Comparison of ENCODE assay signal across 27 mouse cellular contexts in genomic region chr4:32008095-32008494, GRCm38 (mm10).
"Had no signal": no experiment of that assay in that cellular context is flagged by ENCODE, and none has a peak within 500 bp of the region (broad histone marks: within the 10 kb centered on the region; RNA-seq: fewer than 3 reads in every experiment).

No protein-coding gene starts in this region.

- H3K9ac ChIP-seq: embryonic facial prominence, embryonic 12.5 days; embryonic facial prominence, embryonic 13.5 days; embryonic facial prominence, embryonic 15.5 days; forebrain, embryonic 12.5 days; forebrain, embryonic 13.5 days; forebrain, embryonic 15.5 days; forebrain, postnatal 0 days had no signal

- H3K4me1 ChIP-seq: embryonic facial prominence, embryonic 10.5 days; embryonic facial prominence, embryonic 12.5 days; embryonic facial prominence, embryonic 13.5 days; embryonic facial prominence, embryonic 15.5 days; forebrain, embryonic 10.5 days; forebrain, embryonic 12.5 days; forebrain, embryonic 13.5 days; forebrain, embryonic 15.5 days had no signal

- H3K9me3 ChIP-seq: embryonic facial prominence, embryonic 10.5 days; embryonic facial prominence, embryonic 12.5 days; embryonic facial prominence, embryonic 13.5 days; embryonic facial prominence, embryonic 15.5 days; forebrain, embryonic 10.5 days; forebrain, embryonic 12.5 days; forebrain, embryonic 13.5 days; forebrain, embryonic 15.5 days had no signal

- H3K27me3 ChIP-seq: embryonic facial prominence, embryonic 12.5 days; embryonic facial prominence, embryonic 13.5 days; embryonic facial prominence, embryonic 15.5 days; forebrain, embryonic 12.5 days; forebrain, embryonic 13.5 days; forebrain, embryonic 15.5 days had no signal

- ATAC-seq: forebrain, embryonic 13.5 days; forebrain, embryonic 14.5 days; forebrain, embryonic 15.5 days; forebrain, embryonic 16.5 days; forebrain, postnatal 0 days had no signal

- DNase-seq: cerebellum, adult 2 months; cerebellum, adult 8-10 months; cerebellum, adult 9-10 months; cerebellum, adult 9-11 months; cerebellum, postnatal 10 days; cerebellum, postnatal 14 days; cerebellum, postnatal 25 days; cerebellum, postnatal 36 days; embryo, embryonic 11 days; forebrain, postnatal 0 days; gastrocnemius, adult 2 months; gastrocnemius, postnatal 10 days; gastrocnemius, postnatal 14 days; gastrocnemius, postnatal 25 days; gastrocnemius, postnatal 36 days; heart, adult 2 months had no signal

- H3K4me3 ChIP-seq: embryonic facial prominence, embryonic 10.5 days; embryonic facial prominence, embryonic 12.5 days; embryonic facial prominence, embryonic 13.5 days; embryonic facial prominence, embryonic 15.5 days; erythroblast, embryonic 14.5 days; forebrain, embryonic 10.5 days; forebrain, embryonic 12.5 days; forebrain, embryonic 13.5 days; forebrain, embryonic 15.5 days; gastrocnemius, adult 2 months; heart, adult 2 months had no signal

- H3K4me2 ChIP-seq: embryonic facial prominence, embryonic 12.5 days; embryonic facial prominence, embryonic 13.5 days; embryonic facial prominence, embryonic 15.5 days; forebrain, embryonic 12.5 days; forebrain, embryonic 13.5 days; forebrain, embryonic 15.5 days had no signal

- H3K27ac ChIP-seq: embryonic facial prominence, embryonic 10.5 days; embryonic facial prominence, embryonic 12.5 days; embryonic facial prominence, embryonic 13.5 days; embryonic facial prominence, embryonic 15.5 days; forebrain, embryonic 10.5 days; forebrain, embryonic 12.5 days; forebrain, embryonic 13.5 days; forebrain, embryonic 15.5 days; gastrocnemius, adult 2 months; heart, adult 2 months had no signal
